Mouse (Mus musculus) midbrain, embryonic 16.5 days (tissue): ENCODE results near the gene Mrgpra9. TPM values are rescaled to one million over a fixed set of nuclear protein-coding genes. Genes with fewer than 3 reads are reported as not detected.
"Not testable (repeated sequence)": the region's sequence is repeated elsewhere in the genome, so short reads cannot be mapped to it uniquely, and the experiment has no call there.

ENCODE experiments used
- ATAC-seq: fragments of 200-750 bp; cut with Nextera tagmentation; 2 replicates; pipeline ENCODE4 v1.8.0; 2017; ENCODE audit warnings: moderate TSS enrichment
- H3K27ac ChIP-seq: fragments of 300-500 bp; sonication (generic); 2 replicates; pipeline ENCODE4 v1.5.1; 2014; ENCODE audit warnings: mild to moderate bottlenecking, low read length, mixed read lengths
- H3K27me3 ChIP-seq: fragments of 300-500 bp; sonication (generic); 2 replicates; pipeline ENCODE4 v1.6.1; 2014; ENCODE audit warnings: low read depth, low read length, mixed read lengths; ENCODE audit not compliant: control insufficient read depth, insufficient read depth
- H3K36me3 ChIP-seq: fragments of 300-500 bp; sonication (generic); 2 replicates; pipeline ENCODE4 v1.6.1; 2014; ENCODE audit warnings: mild to moderate bottlenecking, low read length, moderate library complexity, mixed read lengths; ENCODE audit not compliant: control insufficient read depth, insufficient read depth
- H3K4me1 ChIP-seq: fragments of 300-500 bp; sonication (generic); 2 replicates; pipeline ENCODE4 v1.6.1; 2014; ENCODE audit warnings: mild to moderate bottlenecking, low read length, mixed read lengths; ENCODE audit not compliant: control insufficient read depth, insufficient read depth
- H3K4me2 ChIP-seq: fragments of 300-500 bp; sonication (generic); 2 replicates; pipeline ENCODE4 v1.6.1; 2014; ENCODE audit warnings: mild to moderate bottlenecking, low read length, mixed read lengths
- H3K4me3 ChIP-seq: fragments of 300-500 bp; sonication (generic); 2 replicates; pipeline ENCODE4 v1.5.1; 2014; ENCODE audit warnings: low read depth, mild to moderate bottlenecking, low read length, moderate library complexity, mixed read lengths
- H3K9ac ChIP-seq: fragments of 300-500 bp; sonication (generic); 2 replicates; pipeline ENCODE4 v1.6.1; 2014; ENCODE audit warnings: low read depth, low read length, mixed read lengths
- H3K9me3 ChIP-seq: fragments of 300-500 bp; sonication (generic); replicated peaks from 2 replicates; pipeline ENCODE4 v1.6.1; 2014; ENCODE audit warnings: mild to moderate bottlenecking, low read length, mixed read lengths; ENCODE audit not compliant: control insufficient read depth, poor library complexity, severe bottlenecking
- WGBS: fragments of 180-500 bp; shearing (Covaris S2); extraction: QIAGEN DNeasy Blood & Tissue Kit; methylation state at CpG from one replicate; pipeline ENCODE4 v1.1.7; 2014; 5-methylcytosine and 5-hydroxymethylcytosine counted together
- polyA plus RNA-seq: library from polyadenylated mRNA; unstranded; fragments of >200 nt; fragmentation: Nextera tagmentation; extraction: Ambion mirVana; gene quantifications from 2 replicates; pipeline ENCODE4 v1.2.1, GENCODE M21; 2015

Gene Mrgpra9
- not detected in 2 replicates for polyA plus RNA-seq

- Histone ChIP-seq H3K9me3 (0 out of 2 replicates have a peak, but pooled peaks cover 2% of the 10 kb centered on the region), H3K27me3 (no peaks in the 10 kb centered on the region), H3K36me3 (no peaks in the 10 kb centered on the region), H3K27ac (no peak within 1 kb of the TSS), H3K9ac (no peak within 1 kb of the TSS), H3K4me2 (no peak within 1 kb of the TSS), H3K4me1 (no peaks in the 10 kb centered on the region), H3K4me3 (no peak within 1 kb of the TSS)
- 52% methylated on average over 1 of the region's 1 CpGs for WGBS
- no peak for ATAC-seq
These were observed at the start of gene Mrgpra9 for GRCm38 (mm10) chr7:47252770-47253169. TSS of gene Mrgpra9 (minus strand) at chr7:47252848.

DNA sequence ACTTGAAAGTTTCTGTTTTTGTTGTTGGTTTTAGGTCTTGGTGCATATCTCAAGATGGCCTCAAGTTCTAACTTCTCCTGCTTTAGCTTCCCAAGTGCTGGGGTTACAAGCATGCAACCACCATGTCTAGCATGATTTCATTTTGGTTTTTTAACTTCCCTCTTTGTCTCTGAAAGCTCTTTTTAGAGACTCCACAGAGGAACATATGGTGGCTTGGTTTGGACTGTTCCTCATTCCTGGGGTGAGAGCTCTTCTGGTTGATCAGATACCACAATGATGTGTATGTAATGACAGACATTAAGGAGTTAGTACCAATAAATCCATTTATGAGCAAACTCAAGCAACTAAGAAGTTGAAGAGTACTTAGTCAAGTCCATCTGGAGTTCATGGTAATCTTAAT lies 47.0 kb upstream of the Mrgpra9 start:
- H3K9ac ChIP-seq, ATAC-seq, H3K4me3 ChIP-seq, H3K36me3 ChIP-seq, H3K4me2 ChIP-seq, H3K9me3 ChIP-seq, H3K27me3 ChIP-seq, H3K4me1 ChIP-seq, H3K27ac ChIP-seq: not testable (repeated sequence)

- H3K4me3 ChIP-seq, H3K9ac ChIP-seq, H3K27me3 ChIP-seq, H3K4me1 ChIP-seq, H3K9me3 ChIP-seq, ATAC-seq, H3K27ac ChIP-seq, H3K36me3 ChIP-seq, H3K4me2 ChIP-seq: not testable (repeated sequence)
- WGBS: 92% methylated on average over 5 of the region's 5 CpGs
These were observed 18.9 kb upstream of the Mrgpra9 start for GRCm38 (mm10) chr7:47271547-47271946.

DNA sequence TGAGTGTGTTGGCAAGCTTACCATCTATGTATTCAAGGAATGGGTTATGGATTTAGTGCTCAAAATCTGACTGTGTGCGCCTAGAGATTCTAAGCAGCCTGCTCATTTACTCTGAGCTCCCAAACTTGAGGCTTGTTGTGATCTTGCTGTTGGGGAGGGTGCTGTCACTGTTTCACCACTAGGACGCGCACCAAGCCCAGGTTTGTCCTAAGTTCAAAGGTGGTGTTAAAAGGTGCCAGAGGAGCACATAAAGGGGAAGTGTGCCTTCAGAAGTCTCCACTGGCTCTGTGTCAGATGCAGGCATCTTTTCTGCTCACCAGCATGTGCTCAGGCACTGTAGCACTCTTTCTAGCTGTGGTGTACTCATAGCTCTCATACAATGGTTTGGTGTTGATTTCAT lies 8.0 kb downstream of the Mrgpra9 start:
- no peaks in the 10 kb centered on the region for H3K36me3 ChIP-seq
- 74% methylated on average over 3 of the region's 3 CpGs for WGBS
- no peaks in the 10 kb centered on the region for H3K4me1 ChIP-seq
- H3K27me3 ChIP-seq: no peaks in the 10 kb centered on the region
- H3K9ac ChIP-seq: no peak overlapping the region
- no peaks in the 10 kb centered on the region for H3K9me3 ChIP-seq
- H3K4me2 ChIP-seq: no peak overlapping the region
- H3K27ac ChIP-seq: no peak overlapping the region
- no peak for ATAC-seq
- H3K4me3 ChIP-seq: no peak overlapping the region

DNA sequence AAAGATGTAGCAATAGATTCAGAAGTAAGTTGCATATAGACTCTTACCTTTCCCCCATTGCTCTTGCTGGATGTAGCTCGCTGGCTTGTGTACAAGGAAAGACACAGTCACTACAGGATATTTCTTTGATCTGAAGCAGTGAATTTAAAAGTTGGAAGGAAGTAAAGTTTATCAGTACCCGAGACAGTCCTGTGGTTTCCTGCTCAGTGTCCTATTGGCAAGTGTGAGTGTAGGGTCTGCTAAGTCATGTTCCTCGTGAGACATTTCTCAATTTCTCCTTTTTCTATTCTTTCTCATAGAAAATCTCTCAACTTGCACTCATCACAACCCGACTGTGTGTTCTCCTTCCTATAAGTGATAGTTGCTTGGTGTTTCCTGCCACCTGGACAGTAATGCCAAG lies 47.8 kb downstream of the Mrgpra9 start, which contains the start of gene Mrgpra6:
Gene Mrgpra6 (minus strand): TSS at position 91 of the 400 bp plus-strand sequence.
- no peak for ATAC-seq
- Histone ChIP-seq H3K4me3 (no peak within 1 kb of the TSS), H3K4me1 (no peaks in the 10 kb centered on the region), H3K36me3 (no peaks in the 10 kb centered on the region), H3K27me3 (no peaks in the 10 kb centered on the region), H3K9ac (no peak within 1 kb of the TSS), H3K9me3 (0 out of 2 replicates have a peak, but pooled peaks cover 2% of the 10 kb centered on the region), H3K4me2 (no peak within 1 kb of the TSS), H3K27ac (no peak within 1 kb of the TSS)
- whole genome bisulfite sequencing: 78% methylated on average over 4 of the region's 4 CpGs

GRCm38 (mm10) chr7:47195271-47195670 lies 57.4 kb downstream of the Mrgpra9 start:
- Histone ChIP-seq H3K27ac (no peak overlapping the region), H3K4me2 (no peak overlapping the region), H3K36me3 (no peaks in the 10 kb centered on the region), H3K4me1 (no peaks in the 10 kb centered on the region), H3K4me3 (no peak overlapping the region), H3K9ac (no peak overlapping the region), H3K9me3 (no peaks in the 10 kb centered on the region), H3K27me3 (no peaks in the 10 kb centered on the region)
- no peak for ATAC-seq
- 56% methylated on average over 1 of the region's 1 CpGs for WGBS

Other genes starting within 250 kb of the Mrgpra9 start
- 7.4 and 8.5 TPM in 2 replicates for gene Spty2d1, start 244.4 kb downstream of the Mrgpra9 start, polyA plus RNA-seq
- gene Tmem86a, start 202.2 kb downstream of the Mrgpra9 start, polyA plus RNA-seq: 22.9 and 24.1 TPM in 2 replicates
- 179 and 194 TPM in 2 replicates for gene Ptpn5, start 119.2 kb downstream of the Mrgpra9 start, polyA plus RNA-seq
- not detected in 2 replicates for gene Mrgpra6, start 47.9 kb downstream of the Mrgpra9 start, polyA plus RNA-seq
- not detected in 2 replicates for gene Mrgpra1, start 101.4 kb upstream of the Mrgpra9 start, polyA plus RNA-seq
- gene Mrgpra2a, start 199.3 kb upstream of the Mrgpra9 start, polyA plus RNA-seq: not detected in 2 replicates